Mouse (Mus musculus): Measurements from ENCODE around the gene Olfr541. TPM values are rescaled to one million over a fixed set of nuclear protein-coding genes. Genes with fewer than 3 reads are reported as not detected.

The Olfr541 gene
- polyA plus RNA-seq, 1 experiment from 2014 or later: not detected

DNA sequence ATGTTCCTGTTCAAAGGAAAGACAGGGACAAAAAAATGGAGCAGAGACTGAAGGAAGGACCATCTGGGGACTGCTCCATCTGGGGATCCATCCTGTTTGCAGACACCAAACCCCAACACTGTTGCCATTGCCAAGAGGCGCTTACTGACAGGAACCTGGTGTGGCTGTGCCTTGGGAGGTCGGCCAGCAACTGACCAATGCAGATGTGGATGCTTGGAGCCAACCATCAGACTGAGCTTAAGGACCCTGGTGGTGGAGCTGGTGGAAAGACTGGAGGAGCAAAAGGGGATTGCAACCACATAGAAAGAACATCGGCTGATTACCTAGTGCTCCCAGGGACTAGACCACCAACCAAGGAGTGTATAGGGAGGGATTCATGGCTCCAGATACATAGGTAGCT, 50.3 kb downstream of the Olfr541 start:
- no peaks in the 10 kb centered on the region for H3K4me1 ChIP-seq
- no peaks in the 10 kb centered on the region for H3K27me3 ChIP-seq (ENCODE audit: low read depth, poor library complexity, severe bottlenecking)
- DNase-seq (ENCODE audit: low spot score): no peak
- H3K9me3 ChIP-seq (replicated peaks): no peaks in the 10 kb centered on the region
- no peak overlapping the region for H3K27ac ChIP-seq (replicated peaks)
- no peak overlapping the region for H3K4me3 ChIP-seq
- no peaks in the 10 kb centered on the region for H3K36me3 ChIP-seq
- WGBS: 83% methylated on average over 3 of the region's 3 CpGs

DNA sequence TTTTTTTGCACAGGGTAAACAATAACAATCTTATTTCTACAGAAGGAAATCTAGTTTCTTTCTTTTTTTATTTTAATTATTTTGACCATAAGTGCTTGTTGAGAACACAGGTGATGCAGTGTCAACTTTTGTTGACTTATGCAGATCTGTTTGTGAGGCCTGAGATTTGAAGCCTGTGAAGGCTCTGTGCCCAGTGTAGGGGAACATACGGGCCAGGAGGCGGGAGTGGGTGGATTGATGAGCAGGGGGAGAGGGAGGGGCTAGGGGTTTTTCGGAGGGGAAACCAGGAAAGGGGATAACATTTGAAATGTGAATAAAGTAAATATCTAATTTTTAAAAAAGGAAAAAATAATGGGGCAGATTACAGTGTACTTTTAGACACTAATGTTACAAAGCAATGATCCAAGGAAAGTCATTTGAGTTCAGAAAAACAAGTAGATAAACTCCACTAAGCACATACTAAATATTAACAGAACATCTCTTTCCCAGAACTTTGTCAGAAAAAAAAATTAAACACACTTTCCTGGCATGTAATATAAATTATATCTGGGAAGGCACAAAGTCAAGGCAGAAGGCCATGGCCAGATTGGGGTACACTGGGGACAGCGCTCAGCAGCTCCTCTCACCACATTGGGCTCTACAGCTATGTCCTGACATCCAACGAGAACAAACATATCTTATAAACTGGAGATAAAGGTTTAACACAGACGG, 51.2 kb downstream of the Olfr541 start:
- no peaks in the 10 kb centered on the region for H3K27me3 ChIP-seq (ENCODE audit: low read depth, poor library complexity, severe bottlenecking)
- H3K4me1 ChIP-seq: no peaks in the 10 kb centered on the region
- 91% methylated on average over 6 of the region's 6 CpGs for WGBS
- H3K36me3 ChIP-seq: no peaks in the 10 kb centered on the region
- DNase-seq (ENCODE audit: low spot score): no peak
- no peaks in the 10 kb centered on the region for H3K9me3 ChIP-seq (replicated peaks)
- no peak overlapping the region for H3K4me3 ChIP-seq
- no peak overlapping the region for H3K27ac ChIP-seq (replicated peaks)

DNA sequence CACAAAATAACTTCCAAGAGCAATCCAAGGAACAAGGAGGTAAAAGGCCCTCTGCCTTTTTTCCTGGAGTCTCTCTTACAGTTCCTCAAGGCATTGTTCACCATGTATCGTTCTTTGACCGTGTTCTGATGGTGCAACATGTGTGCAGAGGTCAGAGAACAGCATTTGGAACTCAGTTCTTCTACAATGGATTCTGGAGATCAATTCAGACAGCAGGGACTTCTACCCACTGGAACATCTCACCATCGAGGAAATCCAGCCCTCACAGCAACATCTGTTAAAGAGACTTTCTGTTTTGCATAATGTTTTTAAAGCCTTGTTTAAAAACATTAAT, 51.7 kb downstream of the Olfr541 start:
- Histone ChIP-seq H3K9me3 (replicated peaks) (no peaks in the 10 kb centered on the region), H3K4me3 (no peak overlapping the region), H3K36me3 (no peaks in the 10 kb centered on the region), H3K4me1 (no peaks in the 10 kb centered on the region), H3K27me3 (ENCODE audit: low read depth, poor library complexity, severe bottlenecking) (no peaks in the 10 kb centered on the region), H3K27ac (replicated peaks) (no peak overlapping the region)
- DNase-seq (ENCODE audit: low spot score): no peak
- WGBS: 87% methylated on average over 3 of the region's 3 CpGs

DNA sequence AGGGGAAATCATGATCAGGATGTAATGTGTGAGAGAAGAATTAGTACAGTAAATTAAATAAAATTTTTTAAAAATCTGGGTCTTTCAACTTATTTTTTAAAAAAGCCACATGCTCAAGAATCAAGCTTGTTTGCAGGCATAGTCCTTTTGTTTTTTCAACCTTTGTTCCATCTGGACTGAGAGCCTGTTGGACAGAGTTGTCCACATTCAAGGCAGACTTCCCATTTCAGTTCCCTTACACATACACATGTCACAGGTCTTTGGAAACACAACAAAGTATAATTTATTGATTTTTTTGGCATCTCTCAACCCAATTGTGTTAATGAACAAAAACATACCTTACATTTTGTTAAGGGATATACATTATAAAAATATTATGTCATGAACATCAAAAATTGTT, 57.5 kb downstream of the Olfr541 start:
- Histone ChIP-seq H3K9me3 (replicated peaks) (no peaks in the 10 kb centered on the region), H3K27ac (replicated peaks) (no peak overlapping the region), H3K36me3 (no peaks in the 10 kb centered on the region), H3K4me3 (no peak overlapping the region), H3K27me3 (ENCODE audit: low read depth, poor library complexity, severe bottlenecking) (no peaks in the 10 kb centered on the region), H3K4me1 (no peaks in the 10 kb centered on the region)
- no peak for DNase-seq (ENCODE audit: low spot score)

Other genes starting within 250 kb of the Olfr541 start
- gene Olfr533, start 233.9 kb upstream of the Olfr541 start, polyA plus RNA-seq (2016; fragmentation: Nextera tagmentation; extraction: Ambion mirVana): not detected in 2 replicates
- gene Olfr535, start 213.1 kb upstream of the Olfr541 start, polyA plus RNA-seq (2016; fragmentation: Nextera tagmentation; extraction: Ambion mirVana): not detected in 2 replicates
- not detected in 2 replicates for gene Olfr536, start 189.9 kb upstream of the Olfr541 start, polyA plus RNA-seq (2016; fragmentation: Nextera tagmentation; extraction: Ambion mirVana)
- not detected in 2 replicates for gene Olfr538, start 129.4 kb upstream of the Olfr541 start, polyA plus RNA-seq (2016; fragmentation: Nextera tagmentation; extraction: Ambion mirVana)
- 0.04 and 0.09 TPM in 2 replicates for gene Olfr46, start 96.0 kb upstream of the Olfr541 start, polyA plus RNA-seq (2016; fragmentation: Nextera tagmentation; extraction: Ambion mirVana)
- gene Olfr61, start 68.3 kb upstream of the Olfr541 start, polyA plus RNA-seq (2016; fragmentation: Nextera tagmentation; extraction: Ambion mirVana): not detected in 2 replicates
- not detected in 2 replicates for gene Olfr53, start 50.8 kb upstream of the Olfr541 start, polyA plus RNA-seq (2016; fragmentation: Nextera tagmentation; extraction: Ambion mirVana)
- gene Olfr539, start 37.3 kb upstream of the Olfr541 start, polyA plus RNA-seq (2016; fragmentation: Nextera tagmentation; extraction: Ambion mirVana): not detected in 2 replicates
- not detected in 2 replicates for gene Olfr45, start 15.3 kb upstream of the Olfr541 start, polyA plus RNA-seq (2016; fragmentation: Nextera tagmentation; extraction: Ambion mirVana)
- not detected in 2 replicates for gene Cyp2e1, start 66.5 kb downstream of the Olfr541 start, polyA plus RNA-seq (2016; fragmentation: Nextera tagmentation; extraction: Ambion mirVana)
- gene Syce1, start 90.6 kb downstream of the Olfr541 start, polyA plus RNA-seq (2016; fragmentation: Nextera tagmentation; extraction: Ambion mirVana): 0.12 TPM in 1 of 2 replicates, not detected in the other
- 3.0 and 5.6 TPM in 2 replicates for gene Zfp941, start 124.9 kb downstream of the Olfr541 start, polyA plus RNA-seq (2016; fragmentation: Nextera tagmentation; extraction: Ambion mirVana)
- gene Urah, start 137.8 kb downstream of the Olfr541 start, polyA plus RNA-seq (2016; fragmentation: Nextera tagmentation; extraction: Ambion mirVana): 0.39 and 0.55 TPM in 2 replicates
- not detected in 2 replicates for gene Scgb1c1, start 148.3 kb downstream of the Olfr541 start, polyA plus RNA-seq (2016; fragmentation: Nextera tagmentation; extraction: Ambion mirVana)
- not detected in 2 replicates for gene Odf3, start 150.5 kb downstream of the Olfr541 start, polyA plus RNA-seq (2016; fragmentation: Nextera tagmentation; extraction: Ambion mirVana)
- not detected in 2 replicates for gene Gm45785, start 159.1 kb downstream of the Olfr541 start, polyA plus RNA-seq (2016; fragmentation: Nextera tagmentation; extraction: Ambion mirVana)
- gene Ric8a, start 159.7 kb downstream of the Olfr541 start, polyA plus RNA-seq (2016; fragmentation: Nextera tagmentation; extraction: Ambion mirVana): 54.3 and 71.1 TPM in 2 replicates
- 20.1 and 25.9 TPM in 2 replicates for gene Bet1l, start 160.3 kb downstream of the Olfr541 start, polyA plus RNA-seq (2016; fragmentation: Nextera tagmentation; extraction: Ambion mirVana)
- gene Psmd13, start 184.7 kb downstream of the Olfr541 start, polyA plus RNA-seq (2016; fragmentation: Nextera tagmentation; extraction: Ambion mirVana): 343 and 348 TPM in 2 replicates
- gene Sirt3, start 185.0 kb downstream of the Olfr541 start, polyA plus RNA-seq (2016; fragmentation: Nextera tagmentation; extraction: Ambion mirVana): 29.2 and 31.8 TPM in 2 replicates
- not detected in 2 replicates for gene Cox8b, start 203.2 kb downstream of the Olfr541 start, polyA plus RNA-seq (2016; fragmentation: Nextera tagmentation; extraction: Ambion mirVana)
- gene Nlrp6, start 223.6 kb downstream of the Olfr541 start, polyA plus RNA-seq (2016; fragmentation: Nextera tagmentation; extraction: Ambion mirVana): 0.05 and 0.07 TPM in 2 replicates
- gene Pgghg, start 244.1 kb downstream of the Olfr541 start, polyA plus RNA-seq (2016; fragmentation: Nextera tagmentation; extraction: Ambion mirVana): 15.4 and 17.1 TPM in 2 replicates